Mouse (Mus musculus) erythroid progenitor cell, adult 5-6 weeks (primary cell): ENCODE data around the gene B3gat3. TPM values are rescaled to one million over a fixed set of nuclear protein-coding genes. Genes with fewer than 3 reads are reported as not detected.
A peak's percentile ranks its signal among the peaks of the same experiment; 100 is the strongest.
"Not testable (repeated sequence)": the region's sequence is repeated elsewhere in the genome, so short reads cannot be mapped to it uniquely, and the experiment has no call there.

Experiments used
- ATAC-seq: replicated peaks from 2 replicates; pipeline ENCODE4 v1.8.0; 2016; ENCODE audit warnings: moderate number of reproducible peaks, mild to moderate bottlenecking, moderate TSS enrichment, inconsistent platforms; ENCODE audit not compliant: poor library complexity, low FRiP score, severe bottlenecking
- total RNA-seq, 2 experiments: library from RNA; stranded (forward) in 1 of 2; stranded (reverse) in 1 of 2; fragments of 150-400 nt in 1 of 2; fragments of 186-747, 209-891 nt in 1 of 2; gene quantifications; 2 replicates each; pipeline versions ENCODE4 v1.2.3 to v1.2.4; 2015 to 2017; ENCODE audit warnings: low replicate concordance in 2 of 2

The B3gat3 gene
- total RNA-seq, 2 experiments from 2014 or later = 13.8 to 28.1 TPM

- no peak for ATAC-seq
Measured at GRCm38 (mm10) chr19:8967893-8968292, 47.7 kb downstream of the B3gat3 start.

- not testable (repeated sequence) for ATAC-seq
Measured at GRCm38 (mm10) chr19:8972491-8972890, 52.3 kb downstream of the B3gat3 start.

GRCm38 (mm10) chr19:8974638-8975037 is 54.5 kb downstream of the B3gat3 start:
- no peak for ATAC-seq

GRCm38 (mm10) chr19:8975491-8975890 is 55.3 kb downstream of the B3gat3 start:
- ATAC-seq = no peak

- ATAC-seq = peak; percentile 79
Measured at GRCm38 (mm10) chr19:8976535-8976934, 56.4 kb downstream of the B3gat3 start.

Other genes starting within 250 kb of the B3gat3 start
Only the 30 nearest of the 32 such genes appear.
- 22.0 and 28.9 TPM in 2 replicates for gene Wdr74, start 184.5 kb upstream of the B3gat3 start, total RNA-seq (2015; ENCODE audit: low replicate concordance)
- gene Wdr74, start 184.5 kb upstream of the B3gat3 start, total RNA-seq (2017; ENCODE audit: low replicate concordance) = 10.7 and 15.0 TPM in 2 replicates
- not detected in 2 replicates for gene 1700092M07Rik, start 179.7 kb upstream of the B3gat3 start, total RNA-seq (2015; ENCODE audit: low replicate concordance)
- not detected in 2 replicates for gene 1700092M07Rik, start 179.7 kb upstream of the B3gat3 start, total RNA-seq (2017; ENCODE audit: low replicate concordance)
- 67.0 and 97.7 TPM in 2 replicates for gene Stx5a, start 179.0 kb upstream of the B3gat3 start, total RNA-seq (2015; ENCODE audit: low replicate concordance)
- 119 and 128 TPM in 2 replicates for gene Stx5a, start 179.0 kb upstream of the B3gat3 start, total RNA-seq (2017; ENCODE audit: low replicate concordance)
- 462 and 487 TPM in 2 replicates for gene Nxf1, start 163.3 kb upstream of the B3gat3 start, total RNA-seq (2015; ENCODE audit: low replicate concordance)
- 79.9 and 80.3 TPM in 2 replicates for gene Nxf1, start 163.3 kb upstream of the B3gat3 start, total RNA-seq (2017; ENCODE audit: low replicate concordance)
- 25.9 and 40.7 TPM in 2 replicates for gene Tmem223, start 149.4 kb upstream of the B3gat3 start, total RNA-seq (2015; ENCODE audit: low replicate concordance)
- 11.0 and 21.9 TPM in 2 replicates for gene Tmem223, start 149.4 kb upstream of the B3gat3 start, total RNA-seq (2017; ENCODE audit: low replicate concordance)
- gene Tmem179b, start 145.9 kb upstream of the B3gat3 start, total RNA-seq (2015; ENCODE audit: low replicate concordance) = 80.7 and 134 TPM in 2 replicates
- gene Tmem179b, start 145.9 kb upstream of the B3gat3 start, total RNA-seq (2017; ENCODE audit: low replicate concordance) = 66.6 and 95.1 TPM in 2 replicates
- gene Taf6l, start 134.0 kb upstream of the B3gat3 start, total RNA-seq (2015; ENCODE audit: low replicate concordance) = 6.7 and 24.1 TPM in 2 replicates
- 10.5 and 10.9 TPM in 2 replicates for gene Taf6l, start 134.0 kb upstream of the B3gat3 start, total RNA-seq (2017; ENCODE audit: low replicate concordance)
- 49.0 and 51.2 TPM in 2 replicates for gene Polr2g, start 121.8 kb upstream of the B3gat3 start, total RNA-seq (2015; ENCODE audit: low replicate concordance)
- 16.5 and 25.8 TPM in 2 replicates for gene Polr2g, start 121.8 kb upstream of the B3gat3 start, total RNA-seq (2017; ENCODE audit: low replicate concordance)
- not detected in 2 replicates for gene Zbtb3, start 117.8 kb upstream of the B3gat3 start, total RNA-seq (2015; ENCODE audit: low replicate concordance)
- 1.3 TPM in 1 of 2 replicates, not detected in the other for gene Zbtb3, start 117.8 kb upstream of the B3gat3 start, total RNA-seq (2017; ENCODE audit: low replicate concordance)
- gene Ttc9c, start 101.0 kb upstream of the B3gat3 start, total RNA-seq (2015; ENCODE audit: low replicate concordance) = 55.8 and 56.6 TPM in 2 replicates
- 59.4 and 73.3 TPM in 2 replicates for gene Ttc9c, start 101.0 kb upstream of the B3gat3 start, total RNA-seq (2017; ENCODE audit: low replicate concordance)
- gene Hnrnpul2, start 100.4 kb upstream of the B3gat3 start, total RNA-seq (2015; ENCODE audit: low replicate concordance) = 54.9 and 64.2 TPM in 2 replicates
- 154 and 160 TPM in 2 replicates for gene Hnrnpul2, start 100.4 kb upstream of the B3gat3 start, total RNA-seq (2017; ENCODE audit: low replicate concordance)
- gene AC129217.1, start 90.6 kb upstream of the B3gat3 start, total RNA-seq (2015; ENCODE audit: low replicate concordance) = not detected in 2 replicates
- gene AC129217.1, start 90.6 kb upstream of the B3gat3 start, total RNA-seq (2017; ENCODE audit: low replicate concordance) = 9.5 and 15.5 TPM in 2 replicates
- 33.9 and 36.0 TPM in 2 replicates for gene Bscl2, start 82.9 kb upstream of the B3gat3 start, total RNA-seq (2015; ENCODE audit: low replicate concordance)
- 20.2 and 27.1 TPM in 2 replicates for gene Bscl2, start 82.9 kb upstream of the B3gat3 start, total RNA-seq (2017; ENCODE audit: low replicate concordance)
- gene Gng3, start 81.2 kb upstream of the B3gat3 start, total RNA-seq (2015; ENCODE audit: low replicate concordance) = not detected in 2 replicates
- gene Gng3, start 81.2 kb upstream of the B3gat3 start, total RNA-seq (2017; ENCODE audit: low replicate concordance) = not detected in 2 replicates
- gene Lrrn4cl, start 69.6 kb upstream of the B3gat3 start, total RNA-seq (2015; ENCODE audit: low replicate concordance) = 1.7 TPM in 1 of 2 replicates, not detected in the other
- gene Lrrn4cl, start 69.6 kb upstream of the B3gat3 start, total RNA-seq (2017; ENCODE audit: low replicate concordance) = 0.39 TPM in 1 of 2 replicates, not detected in the other
- gene Ubxn1, start 48.9 kb upstream of the B3gat3 start, total RNA-seq (2015; ENCODE audit: low replicate concordance) = 46.1 and 49.9 TPM in 2 replicates
- 73.1 and 101 TPM in 2 replicates for gene Ubxn1, start 48.9 kb upstream of the B3gat3 start, total RNA-seq (2017; ENCODE audit: low replicate concordance)
- gene Uqcc3, start 39.5 kb upstream of the B3gat3 start, total RNA-seq (2015; ENCODE audit: low replicate concordance) = 8.8 and 23.1 TPM in 2 replicates
- 7.8 TPM in 1 of 2 replicates, not detected in the other for gene Uqcc3, start 39.5 kb upstream of the B3gat3 start, total RNA-seq (2017; ENCODE audit: low replicate concordance)
- gene Lbhd1, start 36.6 kb upstream of the B3gat3 start, total RNA-seq (2015; ENCODE audit: low replicate concordance) = 36.4 and 44.9 TPM in 2 replicates
- gene Lbhd1, start 36.6 kb upstream of the B3gat3 start, total RNA-seq (2017; ENCODE audit: low replicate concordance) = 6.4 and 9.9 TPM in 2 replicates
- not detected in 2 replicates for gene Gm49403, start 36.4 kb upstream of the B3gat3 start, total RNA-seq (2015; ENCODE audit: low replicate concordance)
- gene Gm49403, start 36.4 kb upstream of the B3gat3 start, total RNA-seq (2017; ENCODE audit: low replicate concordance) = not detected in 2 replicates
- gene 1810009A15Rik, start 31.5 kb upstream of the B3gat3 start, total RNA-seq (2015; ENCODE audit: low replicate concordance) = 11.5 and 13.4 TPM in 2 replicates
- gene 1810009A15Rik, start 31.5 kb upstream of the B3gat3 start, total RNA-seq (2017; ENCODE audit: low replicate concordance) = 7.0 and 32.0 TPM in 2 replicates
- gene Gm49416, start 31.4 kb upstream of the B3gat3 start, total RNA-seq (2015; ENCODE audit: low replicate concordance) = not detected in 2 replicates
- not detected in 2 replicates for gene Gm49416, start 31.4 kb upstream of the B3gat3 start, total RNA-seq (2017; ENCODE audit: low replicate concordance)
- gene Ints5, start 27.4 kb upstream of the B3gat3 start, total RNA-seq (2015; ENCODE audit: low replicate concordance) = 10.1 and 14.3 TPM in 2 replicates
- gene Ints5, start 27.4 kb upstream of the B3gat3 start, total RNA-seq (2017; ENCODE audit: low replicate concordance) = 7.1 and 7.6 TPM in 2 replicates
- 71.0 and 83.0 TPM in 2 replicates for gene Ganab, start 22.3 kb upstream of the B3gat3 start, total RNA-seq (2015; ENCODE audit: low replicate concordance)
- gene Ganab, start 22.3 kb upstream of the B3gat3 start, total RNA-seq (2017; ENCODE audit: low replicate concordance) = 31.9 and 43.0 TPM in 2 replicates
- not detected in 2 replicates for gene Rom1, start 9.0 kb downstream of the B3gat3 start, total RNA-seq (2015; ENCODE audit: low replicate concordance)
- not detected in 2 replicates for gene Rom1, start 9.0 kb downstream of the B3gat3 start, total RNA-seq (2017; ENCODE audit: low replicate concordance)
- 6.5 and 9.6 TPM in 2 replicates for gene Eml3, start 9.2 kb downstream of the B3gat3 start, total RNA-seq (2015; ENCODE audit: low replicate concordance)
- 7.1 and 14.0 TPM in 2 replicates for gene Eml3, start 9.2 kb downstream of the B3gat3 start, total RNA-seq (2017; ENCODE audit: low replicate concordance)
- 59.9 and 70.3 TPM in 2 replicates for gene Mta2, start 21.5 kb downstream of the B3gat3 start, total RNA-seq (2015; ENCODE audit: low replicate concordance)
- 84.2 and 125 TPM in 2 replicates for gene Mta2, start 21.5 kb downstream of the B3gat3 start, total RNA-seq (2017; ENCODE audit: low replicate concordance)
- 0.84 and 3.2 TPM in 2 replicates for gene Tut1, start 33.5 kb downstream of the B3gat3 start, total RNA-seq (2015; ENCODE audit: low replicate concordance)
- 3.7 and 4.4 TPM in 2 replicates for gene Tut1, start 33.5 kb downstream of the B3gat3 start, total RNA-seq (2017; ENCODE audit: low replicate concordance)
- 198 and 228 TPM in 2 replicates for gene Eef1g, start 46.7 kb downstream of the B3gat3 start, total RNA-seq (2015; ENCODE audit: low replicate concordance)
- 92.0 and 153 TPM in 2 replicates for gene Eef1g, start 46.7 kb downstream of the B3gat3 start, total RNA-seq (2017; ENCODE audit: low replicate concordance)
- 13.0 and 13.8 TPM in 2 replicates for gene Ahnak, start 68.9 kb downstream of the B3gat3 start, total RNA-seq (2015; ENCODE audit: low replicate concordance)
- 13.3 and 15.7 TPM in 2 replicates for gene Ahnak, start 68.9 kb downstream of the B3gat3 start, total RNA-seq (2017; ENCODE audit: low replicate concordance)
- not detected in 2 replicates for gene Scgb1a1, start 167.6 kb downstream of the B3gat3 start, total RNA-seq (2015; ENCODE audit: low replicate concordance)
- not detected in 2 replicates for gene Scgb1a1, start 167.6 kb downstream of the B3gat3 start, total RNA-seq (2017; ENCODE audit: low replicate concordance)